Mouse (Mus musculus) heart, postnatal 0 days (tissue): ENCODE measurements around the gene Zmiz1.

ENCODE experiments used
- CTCF ChIP-seq: IDR thresholded peaks from 2 replicates; pipeline ENCODE4 v1.5.1; 2016; ENCODE audit warnings: antibody characterized with exemption, control low read depth, low read depth
- EP300 ChIP-seq: IDR thresholded peaks from 2 replicates; pipeline ENCODE4 v1.6.1; 2016; ENCODE audit warnings: antibody characterized with exemption, low read depth

DNA sequence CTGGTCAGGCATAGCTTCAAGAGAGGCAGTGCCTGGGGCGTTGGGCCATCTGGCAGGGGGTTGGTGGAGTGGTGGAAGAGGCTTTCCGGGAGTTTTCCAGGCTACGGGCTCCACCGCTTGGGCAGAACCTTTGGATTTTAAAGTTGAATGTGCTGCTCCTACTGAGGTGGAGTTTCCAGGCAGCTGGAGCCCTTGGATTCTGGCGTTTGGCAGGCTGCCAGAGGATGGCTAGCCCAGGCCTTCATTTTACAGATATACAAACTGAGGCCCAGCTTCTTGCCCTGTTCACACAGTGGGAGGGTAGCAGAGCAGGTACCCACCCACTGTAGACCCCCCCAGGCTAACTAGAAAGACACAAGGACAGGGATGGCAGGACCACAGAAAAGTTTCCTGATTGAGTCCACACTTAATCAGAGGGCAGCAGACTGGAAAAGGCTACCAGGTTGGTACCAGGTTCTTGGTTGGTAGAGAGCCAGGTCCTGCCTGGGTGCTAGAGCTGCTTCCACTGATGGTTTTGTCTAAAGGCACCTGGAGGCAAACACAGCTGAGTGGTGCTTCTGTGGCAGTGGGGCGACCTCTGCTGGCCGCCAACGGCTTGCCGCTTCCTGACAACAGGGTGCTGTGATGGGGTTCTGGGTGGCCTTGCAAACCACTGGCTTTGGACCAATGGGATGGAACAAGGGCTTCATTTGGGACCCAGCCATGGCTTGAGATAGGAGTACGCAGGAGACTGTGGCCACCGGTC is 106.5 kb downstream of the Zmiz1 start:
- TF ChIP-seq CTCF = peak; percentile 94
- TF ChIP-seq EP300 = no peak
